Mouse (Mus musculus) E14TG2a.4 (cell line): ENCODE data around the gene 1110017D15Rik.

Experiments
- CTCF ChIP-seq: conservative IDR thresholded peaks from 2 replicates; pipeline ENCODE4 v1.5.1; 2014; ENCODE audit warnings: low read length
- NANOG ChIP-seq: IDR thresholded peaks from 2 replicates; pipeline ENCODE4 v1.6.1; 2014; ENCODE audit warnings: borderline replicate concordance, low read length, mixed read lengths
- POU5F1 ChIP-seq: IDR thresholded peaks from 2 replicates; pipeline ENCODE4 v1.6.1; 2014; ENCODE audit warnings: low read length, borderline replicate concordance

GRCm38 (mm10) chr4:41522788-41523187, 5.7 kb upstream of the 1110017D15Rik start:
- TF ChIP-seq CTCF: peak; percentile 99
- TF ChIP-seq NANOG: no peak
- no peak for TF ChIP-seq POU5F1
